Mouse (Mus musculus) liver, postnatal 0 days (tissue): ENCODE measurements around the gene Slc7a14. TPM values are rescaled to one million over a fixed set of nuclear protein-coding genes. Genes with fewer than 3 reads are reported as not detected.

Experiments used
- ATAC-seq: fragments of 200-750 bp; cut with Nextera tagmentation; 2 replicates; pipeline ENCODE4 v1.8.0; 2017; ENCODE audit warnings: mild to moderate bottlenecking, moderate library complexity
- DNase-seq: peaks from one replicate; pipeline ENCODE4 v3.0.0-alpha.2; 2016
- H3K27ac ChIP-seq: fragments of 300-500 bp; sonication (generic); 2 replicates; pipeline ENCODE4 v1.5.1; 2014; ENCODE audit warnings: antibody characterized with exemption, moderate library complexity, mild to moderate bottlenecking, low read depth
- H3K27me3 ChIP-seq: fragments of 300-500 bp; sonication (generic); 2 replicates; pipeline ENCODE4 v1.6.1; 2014; ENCODE audit warnings: low read length, control low read depth, mixed read lengths; ENCODE audit not compliant: insufficient read depth
- H3K36me3 ChIP-seq: fragments of 300-500 bp; sonication (generic); replicated peaks from 2 replicates; pipeline ENCODE4 v1.6.1; 2014; ENCODE audit warnings: mild to moderate bottlenecking, control low read depth, low read length, moderate library complexity, mixed read lengths; ENCODE audit not compliant: insufficient read depth
- H3K4me1 ChIP-seq: fragments of 300-500 bp; sonication (generic); 2 replicates; pipeline ENCODE4 v1.6.1; 2014; ENCODE audit warnings: antibody characterized with exemption, mild to moderate bottlenecking, control low read depth; ENCODE audit not compliant: insufficient read depth
- H3K4me2 ChIP-seq: fragments of 300-500 bp; sonication (generic); 2 replicates; pipeline ENCODE4 v1.6.1; 2014; ENCODE audit warnings: low read depth, mild to moderate bottlenecking, low read length, moderate library complexity, mixed read lengths
- H3K4me3 ChIP-seq: fragments of 300-500 bp; sonication (generic); 2 replicates; pipeline ENCODE4 v1.5.1; 2014; ENCODE audit warnings: low read depth, low read length
- H3K9ac ChIP-seq: fragments of 300-500 bp; sonication (generic); replicated peaks from 2 replicates; pipeline ENCODE4 v1.6.1; 2014; ENCODE audit warnings: mild to moderate bottlenecking, moderate library complexity
- H3K9me3 ChIP-seq: fragments of 300-500 bp; sonication (generic); 2 replicates; pipeline ENCODE4 v1.6.1; 2016; ENCODE audit warnings: mild to moderate bottlenecking, control low read depth, low read length, mixed read lengths
- CTCF ChIP-seq: sonication (generic); IDR thresholded peaks from 2 replicates; pipeline ENCODE4 v1.5.1; 2016; ENCODE audit warnings: antibody characterized with exemption, low read depth
- EP300 ChIP-seq: IDR thresholded peaks from 2 replicates; pipeline ENCODE4 v1.6.1; 2016; ENCODE audit warnings: antibody characterized with exemption, low read depth, mild to moderate bottlenecking
- WGBS: fragments of 180-500 bp; shearing (Covaris S2); extraction: QIAGEN DNeasy Blood & Tissue Kit; methylation state at CpG from one replicate; pipeline ENCODE4 v1.1.7; 2014; ENCODE audit not compliant: insufficient replicate concordance; 5-methylcytosine and 5-hydroxymethylcytosine counted together
- polyA plus RNA-seq: library from polyadenylated mRNA; unstranded; fragments of >200 nt; fragmentation: Nextera tagmentation; extraction: Ambion mirVana; gene quantifications from 2 replicates; pipeline ENCODE4 v1.2.1, GENCODE M21; 2015

Gene Slc7a14
- polyA plus RNA-seq, 1 experiment from 2014 or later, result 0.05 TPM

GRCm38 (mm10) chr3:31208046-31208445, 102.1 kb downstream of the Slc7a14 start:
- Histone ChIP-seq H3K9ac (no peak overlapping the region), H3K4me3 (no peak overlapping the region), H3K9me3 (no peaks in the 10 kb centered on the region), H3K27me3 (no peaks in the 10 kb centered on the region), H3K27ac (no peak overlapping the region), H3K36me3 (no peaks in the 10 kb centered on the region), H3K4me2 (no peak overlapping the region), H3K4me1 (no peaks in the 10 kb centered on the region)
- 49% methylated on average over 4 of the region's 4 CpGs for WGBS
- no peak for ATAC-seq
- TF ChIP-seq CTCF (no peak), EP300 (no peak)
- no peak for DNase-seq

- no peak for TF ChIP-seq EP300
- no peak for TF ChIP-seq CTCF
- Histone ChIP-seq H3K27me3 (no peaks in the 10 kb centered on the region), H3K27ac (no peak overlapping the region), H3K4me3 (no peak overlapping the region), H3K36me3 (no peaks in the 10 kb centered on the region), H3K4me1 (no peaks in the 10 kb centered on the region), H3K9me3 (no peaks in the 10 kb centered on the region), H3K4me2 (no peak overlapping the region), H3K9ac (no peak overlapping the region)
- WGBS, result 62% methylated on average over 3 of the region's 3 CpGs
- no peak for DNase-seq
- ATAC-seq, result no peak
Observed at GRCm38 (mm10) chr3:31205167-31205566, 105.0 kb downstream of the Slc7a14 start.

GRCm38 (mm10) chr3:31203947-31204346, 106.2 kb downstream of the Slc7a14 start:
- no peaks in the 10 kb centered on the region for H3K9me3 ChIP-seq
- no peak overlapping the region for H3K4me2 ChIP-seq
- H3K9ac ChIP-seq, result no peak overlapping the region
- no peak overlapping the region for H3K27ac ChIP-seq
- H3K27me3 ChIP-seq, result no peaks in the 10 kb centered on the region
- no peak for ATAC-seq
- DNase-seq, result no peak
- H3K4me3 ChIP-seq, result no peak overlapping the region
- no peaks in the 10 kb centered on the region for H3K36me3 ChIP-seq
- 86% methylated on average over 11 of the region's 11 CpGs for WGBS
- TF ChIP-seq EP300 (no peak), CTCF (no peak)
- no peaks in the 10 kb centered on the region for H3K4me1 ChIP-seq

- no peak overlapping the region for H3K9ac ChIP-seq
- no peaks in the 10 kb centered on the region for H3K4me1 ChIP-seq
- no peaks in the 10 kb centered on the region for H3K9me3 ChIP-seq
- H3K27ac ChIP-seq, result no peak overlapping the region
- no peaks in the 10 kb centered on the region for H3K36me3 ChIP-seq
- no peak for DNase-seq
- H3K4me3 ChIP-seq, result no peak overlapping the region
- TF ChIP-seq EP300 (no peak), CTCF (no peak)
- H3K27me3 ChIP-seq, result no peaks in the 10 kb centered on the region
- no peak for ATAC-seq
- 71% methylated on average over 17 of the region's 17 CpGs for WGBS
- no peak overlapping the region for H3K4me2 ChIP-seq
Observed at GRCm38 (mm10) chr3:31199162-31199877, 110.9 kb downstream of the Slc7a14 start.

- H3K4me2 ChIP-seq, result no peak overlapping the region
Observed at GRCm38 (mm10) chr3:31191402-31191801, 118.8 kb downstream of the Slc7a14 start.

GRCm38 (mm10) chr3:31190342-31190741, 119.8 kb downstream of the Slc7a14 start:
- ATAC-seq (no peak), DNase-seq (no peak)
- WGBS, result 74% methylated on average over 7 of the region's 7 CpGs
- no peak for TF ChIP-seq CTCF
- no peak for TF ChIP-seq EP300
- Histone ChIP-seq H3K4me2 (no peak overlapping the region), H3K27me3 (no peaks in the 10 kb centered on the region), H3K36me3 (no peaks in the 10 kb centered on the region), H3K4me3 (no peak overlapping the region), H3K9ac (no peak overlapping the region), H3K9me3 (no peaks in the 10 kb centered on the region), H3K27ac (no peak overlapping the region), H3K4me1 (no peaks in the 10 kb centered on the region)

More at GRCm38 (mm10) chr3:31191402-31191801, 118.8 kb downstream of the Slc7a14 start:
- TF ChIP-seq CTCF (no peak), EP300 (no peak)
- no peaks in the 10 kb centered on the region for H3K9me3 ChIP-seq
- no peak overlapping the region for H3K9ac ChIP-seq
- ATAC-seq (no peak), DNase-seq (no peak)
- no peaks in the 10 kb centered on the region for H3K4me1 ChIP-seq
- H3K4me3 ChIP-seq, result no peak overlapping the region
- no peaks in the 10 kb centered on the region for H3K27me3 ChIP-seq
- WGBS, result 68% methylated on average over 10 of the region's 10 CpGs
- no peaks in the 10 kb centered on the region for H3K36me3 ChIP-seq
- no peak overlapping the region for H3K27ac ChIP-seq
